Mouse (Mus musculus): Measurements from ENCODE around the gene Cd59a. TPM values are rescaled to one million over a fixed set of nuclear protein-coding genes. Genes with fewer than 3 reads are reported as not detected.

Gene Cd59a
- polyA plus RNA-seq, 1 experiment = 14.2 TPM

DNA sequence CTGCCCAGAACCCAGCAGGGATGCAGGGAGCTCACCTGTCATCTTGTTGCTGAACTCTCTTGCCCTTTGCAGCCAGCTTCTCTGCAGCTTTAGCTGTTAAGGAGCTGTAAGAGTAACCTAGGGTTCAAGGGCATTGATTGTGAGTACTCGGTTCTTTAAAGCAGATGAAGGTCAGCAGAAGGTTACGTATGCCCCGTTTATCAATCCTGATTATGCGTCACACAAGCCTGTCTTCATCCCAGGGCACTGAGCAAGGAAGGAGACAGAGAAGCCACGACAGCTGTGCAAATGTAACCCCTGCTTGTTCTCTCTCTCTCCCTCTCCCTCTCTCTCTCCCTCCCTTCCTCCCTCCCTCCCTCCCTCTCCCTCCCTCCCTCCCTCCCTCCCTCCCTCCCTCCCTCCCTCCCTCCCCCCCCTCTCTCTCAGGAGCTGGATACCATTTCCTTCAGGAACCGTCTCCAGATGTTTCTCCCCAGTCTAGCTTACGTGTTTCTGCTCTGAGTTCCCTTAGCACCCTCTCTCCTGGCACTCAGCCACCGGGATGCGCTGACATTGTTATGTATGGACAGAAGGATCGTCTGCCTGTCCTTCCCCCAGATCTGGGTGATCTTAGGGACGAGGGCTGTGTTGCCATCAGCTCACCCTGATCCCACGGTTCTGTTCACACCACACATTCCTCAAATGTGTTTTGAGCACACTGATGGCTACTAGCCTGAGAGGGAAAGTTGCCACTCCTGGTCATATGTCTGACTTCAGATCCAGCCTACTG lies 37.6 kb downstream of the Cd59a start:
- peaks cover 19% of the 10 kb centered on the region for H3K4me1 ChIP-seq
- no peaks in the 10 kb centered on the region for H3K9me3 ChIP-seq
- H3K4me3 ChIP-seq (replicated peaks) = peak overlapping the region; percentile 46
- peaks cover 63% of the 10 kb centered on the region for H3K27me3 ChIP-seq (replicated peaks)
- no peaks in the 10 kb centered on the region for H3K36me3 ChIP-seq (replicated peaks; ENCODE audit: low read length)
- no peak for TF ChIP-seq GATA1 (IDR thresholded peaks at IDR 0.05; ENCODE audit: borderline replicate concordance, low read length)
- no peak for TF ChIP-seq FLI1 (IDR thresholded peaks at IDR 0.05; ENCODE audit: low read length)

DNA sequence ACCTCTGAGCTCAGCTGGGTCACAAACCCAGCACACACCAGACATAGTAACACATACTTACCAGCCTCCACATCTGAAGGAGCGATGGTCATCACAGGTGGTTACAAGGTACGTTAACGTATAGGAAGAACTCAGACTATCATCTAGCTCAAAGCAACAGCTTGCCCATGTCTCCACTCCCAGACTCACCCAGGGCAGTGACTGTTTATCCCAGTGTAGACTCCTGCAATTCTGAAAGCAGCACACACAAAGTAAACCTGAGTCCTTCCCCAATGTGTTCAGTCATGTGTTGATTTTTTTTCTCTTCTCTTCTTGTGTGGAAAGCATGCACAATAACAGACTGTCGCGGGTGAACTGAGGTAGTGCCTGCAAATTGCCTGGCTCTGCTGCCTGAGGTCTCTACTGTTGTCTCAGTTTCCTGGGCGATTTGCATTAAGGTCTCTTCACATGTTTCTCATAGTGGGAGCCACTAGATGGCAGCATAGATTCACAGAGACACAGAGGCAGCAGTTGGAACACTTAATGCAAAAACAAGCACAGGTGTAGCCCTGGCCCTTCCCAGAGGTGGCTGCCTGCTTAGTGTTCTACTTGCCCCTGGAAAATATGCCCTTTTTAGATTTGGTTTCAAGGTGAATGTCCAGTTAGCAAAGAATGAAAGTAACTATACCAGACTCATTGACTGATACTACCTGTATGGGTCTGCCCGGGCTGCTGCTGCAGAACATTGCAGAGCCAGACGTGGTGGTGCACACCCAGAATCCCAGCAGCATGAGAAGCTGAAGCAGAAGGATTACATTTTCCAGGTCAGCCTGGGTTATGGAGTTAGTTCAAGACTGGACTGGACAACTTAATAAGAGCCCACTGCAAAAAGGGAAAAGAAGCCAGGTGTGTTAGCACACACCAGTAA lies 38.8 kb downstream of the Cd59a start:
- TF ChIP-seq GATA1 (IDR thresholded peaks at IDR 0.05; ENCODE audit: borderline replicate concordance, low read length) = no peak
- no peak for TF ChIP-seq FLI1 (IDR thresholded peaks at IDR 0.05; ENCODE audit: low read length)
- Histone ChIP-seq H3K4me1 (peaks cover 19% of the 10 kb centered on the region), H3K4me3 (replicated peaks) (peak overlapping the region; percentile 25), H3K27me3 (replicated peaks) (peaks cover 56% of the 10 kb centered on the region), H3K9me3 (peaks cover 9% of the 10 kb centered on the region), H3K36me3 (replicated peaks; ENCODE audit: low read length) (no peaks in the 10 kb centered on the region)

DNA sequence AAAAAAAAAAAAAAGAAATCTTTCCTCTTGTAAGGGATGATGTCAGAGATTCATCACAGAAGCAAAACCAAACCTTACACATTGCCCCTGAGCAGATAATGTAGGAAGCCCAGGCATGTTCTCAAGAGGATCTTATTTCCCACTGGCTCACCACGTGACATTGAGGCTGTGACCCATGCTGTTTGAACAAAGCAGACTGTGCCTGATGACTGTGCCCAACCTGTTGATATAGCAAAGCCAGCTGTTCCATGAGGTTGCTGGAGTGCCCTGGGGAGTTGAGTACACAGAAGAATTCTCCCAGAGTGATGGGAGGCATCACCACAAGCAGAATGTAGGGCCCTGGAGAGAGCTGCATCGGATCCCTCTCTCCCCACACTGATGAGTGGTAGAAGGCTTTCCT lies 40.3 kb downstream of the Cd59a start:
- no peak overlapping the region for H3K4me3 ChIP-seq (replicated peaks)
- TF ChIP-seq GATA1 (IDR thresholded peaks at IDR 0.05; ENCODE audit: borderline replicate concordance, low read length) = no peak
- TF ChIP-seq FLI1 (IDR thresholded peaks at IDR 0.05; ENCODE audit: low read length) = no peak

DNA sequence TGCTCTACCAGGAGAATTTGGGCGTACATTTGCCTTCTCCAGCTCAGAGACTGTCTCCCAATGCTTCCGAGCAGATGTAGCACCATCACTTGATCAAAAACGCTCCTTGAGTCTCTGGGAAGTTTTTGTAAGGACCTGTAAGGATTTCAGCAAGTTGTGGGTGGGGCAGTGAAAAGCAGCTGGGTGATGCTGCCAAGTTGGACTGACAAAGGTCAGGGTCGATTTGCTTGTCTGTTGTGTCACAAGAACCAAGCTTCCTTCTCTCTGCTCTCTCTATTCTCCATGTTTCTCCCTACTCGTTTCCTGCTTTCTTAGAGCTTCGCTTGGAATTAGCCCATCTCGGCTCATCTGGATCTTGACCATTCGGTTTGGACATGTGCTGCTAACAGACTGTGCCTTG lies 46.5 kb downstream of the Cd59a start:
- H3K4me1 ChIP-seq = peaks cover 8% of the 10 kb centered on the region
- TF ChIP-seq FLI1 (IDR thresholded peaks at IDR 0.05; ENCODE audit: low read length) (no peak), GATA1 (IDR thresholded peaks at IDR 0.05; ENCODE audit: borderline replicate concordance, low read length) (no peak)
- peaks cover 28% of the 10 kb centered on the region for H3K27me3 ChIP-seq (replicated peaks)

More for the DNA sequence above, 40.3 kb downstream of the Cd59a start:
- Histone ChIP-seq H3K36me3 (replicated peaks; ENCODE audit: low read length) (no peaks in the 10 kb centered on the region), H3K9me3 (peaks cover 9% of the 10 kb centered on the region), H3K27me3 (replicated peaks) (peaks cover 48% of the 10 kb centered on the region), H3K4me1 (peaks cover 14% of the 10 kb centered on the region)

DNA sequence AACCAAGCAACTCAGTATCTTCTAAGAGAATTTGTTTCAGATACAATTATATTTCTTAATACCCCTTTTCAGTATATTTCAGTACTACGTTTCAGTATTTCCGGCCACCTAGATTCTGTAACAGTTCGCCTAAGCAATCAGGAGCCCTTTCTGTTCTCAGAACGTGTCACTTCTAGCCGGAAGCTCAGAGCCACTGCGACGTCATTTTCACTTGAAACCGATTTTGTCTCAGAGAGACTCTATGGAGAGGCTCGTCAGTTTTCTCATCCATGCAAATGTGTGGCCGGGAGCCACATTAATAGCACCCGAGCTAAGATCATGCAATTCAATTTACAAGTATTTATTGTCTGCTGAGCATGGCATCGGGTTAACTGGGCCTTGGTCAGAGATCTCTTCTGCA lies 48.4 kb downstream of the Cd59a start:
- TF ChIP-seq GATA1 (IDR thresholded peaks at IDR 0.05; ENCODE audit: borderline replicate concordance, low read length) (no peak), FLI1 (IDR thresholded peaks at IDR 0.05; ENCODE audit: low read length) (no peak)
- Histone ChIP-seq H3K27me3 (replicated peaks) (peaks cover 32% of the 10 kb centered on the region), H3K9me3 (peaks cover 18% of the 10 kb centered on the region), H3K4me3 (replicated peaks) (no peak overlapping the region), H3K36me3 (replicated peaks; ENCODE audit: low read length) (no peaks in the 10 kb centered on the region), H3K4me1 (peaks cover 8% of the 10 kb centered on the region)

More for the DNA sequence above, 46.5 kb downstream of the Cd59a start:
- Histone ChIP-seq H3K9me3 (peaks cover 25% of the 10 kb centered on the region), H3K4me3 (replicated peaks) (no peak overlapping the region), H3K36me3 (replicated peaks; ENCODE audit: low read length) (no peaks in the 10 kb centered on the region)

DNA sequence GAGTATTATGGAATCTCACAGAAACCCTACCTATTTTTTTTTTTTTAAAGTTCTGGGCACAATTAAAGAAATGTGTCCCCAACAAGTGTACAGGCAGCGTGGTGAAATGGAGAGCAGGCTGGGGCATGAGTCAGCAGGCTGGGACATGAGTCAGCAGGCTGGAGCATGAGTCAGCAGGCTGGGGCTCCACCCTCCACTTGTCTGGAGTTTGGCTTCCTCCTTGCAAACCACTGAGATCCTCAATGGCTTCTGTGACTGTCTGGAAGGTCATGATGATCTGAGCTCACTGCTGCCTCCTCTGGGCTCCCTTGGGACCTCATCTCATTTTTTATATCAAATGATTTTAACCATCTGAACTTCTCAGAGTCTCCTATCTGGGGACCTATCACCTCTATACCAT lies 50.4 kb downstream of the Cd59a start:
- H3K36me3 ChIP-seq (replicated peaks; ENCODE audit: low read length) = no peaks in the 10 kb centered on the region
- H3K27me3 ChIP-seq (replicated peaks) = peaks cover 40% of the 10 kb centered on the region
- H3K4me1 ChIP-seq = peaks cover 14% of the 10 kb centered on the region
- H3K9me3 ChIP-seq = peaks cover 16% of the 10 kb centered on the region
- TF ChIP-seq FLI1 (IDR thresholded peaks at IDR 0.05; ENCODE audit: low read length) (no peak), GATA1 (IDR thresholded peaks at IDR 0.05; ENCODE audit: borderline replicate concordance, low read length) (no peak)
- peak overlapping the region; percentile 70 for H3K4me3 ChIP-seq (replicated peaks)

DNA sequence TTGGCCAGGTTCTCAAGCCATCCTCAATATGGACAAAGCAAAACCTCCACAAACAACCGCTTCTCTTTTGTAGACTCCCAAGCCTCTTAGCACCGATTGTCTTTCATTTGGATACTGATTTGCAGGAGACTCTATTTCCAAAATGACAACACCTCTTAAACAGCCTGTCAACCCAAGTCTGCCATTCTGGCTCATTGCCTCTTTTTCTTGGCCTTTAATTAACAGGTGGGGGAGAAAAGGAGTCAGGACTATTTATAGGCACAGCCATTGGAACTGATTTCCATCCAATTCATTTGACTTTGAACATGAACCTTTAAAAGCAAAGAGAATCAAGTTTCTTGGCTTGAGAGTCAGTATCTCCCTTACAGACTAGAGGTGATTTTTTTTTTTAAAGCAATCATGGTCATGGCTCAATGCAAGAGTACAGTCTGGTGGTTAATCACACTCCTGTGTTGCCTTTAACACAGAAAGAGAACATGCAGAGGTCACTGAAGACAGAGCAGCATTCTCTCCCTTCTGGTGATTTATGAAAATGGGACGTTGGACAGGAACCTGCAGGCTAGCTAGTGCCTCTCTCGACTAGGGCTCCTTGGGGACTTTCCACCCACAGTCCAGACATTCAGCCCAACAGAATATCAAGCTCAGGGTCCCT lies 52.4 kb downstream of the Cd59a start:
- Histone ChIP-seq H3K27me3 (replicated peaks) (peaks cover 38% of the 10 kb centered on the region), H3K4me3 (replicated peaks) (no peak overlapping the region), H3K4me1 (peaks cover 19% of the 10 kb centered on the region), H3K36me3 (replicated peaks; ENCODE audit: low read length) (no peaks in the 10 kb centered on the region), H3K9me3 (peaks cover 16% of the 10 kb centered on the region)
- TF ChIP-seq GATA1 (IDR thresholded peaks at IDR 0.05; ENCODE audit: borderline replicate concordance, low read length) (no peak), FLI1 (IDR thresholded peaks at IDR 0.05; ENCODE audit: low read length) (no peak)

DNA sequence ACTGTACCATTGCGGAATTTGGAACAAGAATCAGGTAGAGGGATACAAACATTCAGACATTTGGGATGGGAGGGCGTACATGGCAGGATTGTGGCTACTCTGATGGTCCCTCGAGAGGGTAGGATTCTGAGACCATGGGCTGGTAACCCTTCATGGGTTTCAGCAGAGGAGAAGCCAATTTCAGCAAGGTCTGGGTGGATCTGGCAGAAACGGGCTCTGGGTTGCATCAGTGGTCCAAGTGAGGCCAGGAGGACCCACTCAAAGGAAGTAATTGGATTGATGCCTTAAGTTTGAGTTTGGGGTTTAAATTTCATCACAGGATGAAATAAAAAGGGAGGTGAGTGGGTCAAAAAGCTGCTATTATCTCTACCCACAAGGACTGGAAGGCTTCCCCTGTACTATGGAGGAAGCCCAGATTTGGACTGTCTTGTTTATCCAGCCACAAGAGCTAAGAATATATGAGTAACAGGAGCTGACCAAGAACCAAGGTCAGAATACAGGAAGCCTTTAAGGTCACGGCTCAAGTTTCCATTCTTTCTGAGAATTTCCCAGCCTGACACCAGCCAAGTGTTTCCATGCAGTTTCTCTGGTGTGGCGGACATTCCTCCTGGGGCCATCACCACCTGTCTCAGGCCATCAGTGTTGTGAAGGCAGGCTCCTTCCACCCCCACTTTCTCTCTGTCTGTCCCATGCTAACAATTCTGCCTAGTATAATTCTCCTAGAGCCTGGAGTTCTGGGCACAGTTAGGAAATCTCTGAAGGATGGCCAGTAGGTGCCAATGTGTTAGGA lies 55.2 kb downstream of the Cd59a start:
- Histone ChIP-seq H3K4me3 (replicated peaks) (no peak overlapping the region), H3K27me3 (replicated peaks) (peaks cover 52% of the 10 kb centered on the region)
- TF ChIP-seq FLI1 (IDR thresholded peaks at IDR 0.05; ENCODE audit: low read length) (no peak), GATA1 (IDR thresholded peaks at IDR 0.05; ENCODE audit: borderline replicate concordance, low read length) (no peak)

DNA sequence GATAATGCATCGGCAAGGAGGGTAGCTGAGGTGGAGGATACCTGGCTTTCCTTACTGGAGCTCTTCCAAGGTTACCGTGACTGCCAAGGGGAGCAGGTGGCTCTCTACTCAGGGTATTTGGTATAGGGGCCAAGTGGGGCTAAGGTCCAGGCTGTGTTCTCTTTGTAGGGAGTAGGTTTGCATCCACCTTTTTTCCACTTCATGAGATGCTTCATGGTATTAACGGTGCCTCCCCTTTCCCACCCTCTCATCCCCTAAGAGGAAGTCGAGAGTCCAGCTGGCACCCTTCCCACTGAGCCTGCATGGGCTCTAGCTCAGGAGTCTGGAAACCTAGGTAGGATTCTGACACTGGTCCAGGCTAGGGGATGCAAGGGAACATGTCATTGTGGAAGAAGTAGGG lies 57.7 kb downstream of the Cd59a start:
- Histone ChIP-seq H3K27me3 (replicated peaks) (peaks cover 63% of the 10 kb centered on the region), H3K4me3 (replicated peaks) (no peak overlapping the region), H3K4me1 (peaks cover 11% of the 10 kb centered on the region), H3K9me3 (no peaks in the 10 kb centered on the region), H3K36me3 (replicated peaks; ENCODE audit: low read length) (no peaks in the 10 kb centered on the region)
- TF ChIP-seq GATA1 (IDR thresholded peaks at IDR 0.05; ENCODE audit: borderline replicate concordance, low read length) (no peak), FLI1 (IDR thresholded peaks at IDR 0.05; ENCODE audit: low read length) (no peak)

More for the DNA sequence above, 55.2 kb downstream of the Cd59a start:
- no peaks in the 10 kb centered on the region for H3K36me3 ChIP-seq (replicated peaks; ENCODE audit: low read length)
- H3K9me3 ChIP-seq = peaks cover 5% of the 10 kb centered on the region; the same call in 1 of the 2 replicates
- peaks cover 15% of the 10 kb centered on the region for H3K4me1 ChIP-seq

Measured in megakaryocyte, embryonic 14.5 days (primary cell).